ENCODE assay signal across 8 mouse cellular contexts in the genomic region with DNA sequence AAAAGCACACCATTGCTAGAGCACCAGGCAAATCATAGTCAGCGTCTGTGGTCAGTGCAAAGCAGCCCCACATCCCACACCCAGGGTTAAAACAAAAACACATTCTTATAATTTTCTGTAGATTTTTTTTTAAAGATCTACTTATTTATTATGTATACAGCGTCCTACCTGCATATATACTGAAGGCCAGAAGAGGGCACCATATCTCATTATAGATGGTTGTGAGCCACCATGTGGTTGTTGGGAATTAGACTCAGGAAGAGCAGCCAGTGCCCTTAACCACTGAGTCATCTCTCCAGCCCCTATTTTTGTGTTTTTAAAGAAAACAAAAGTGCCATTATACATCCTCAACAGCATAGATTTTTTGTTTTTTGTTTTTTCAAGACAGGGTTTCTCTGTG. TPM values are rescaled to one million over a fixed set of nuclear protein-coding genes. Genes with fewer than 3 reads are reported as not detected.
DNase-seq lines count a peak whose midpoint lies in the region; ATAC-seq lines count a peak whose summit lies in the region.

No protein-coding gene starts in this region.

- no peak overlapping the region for H3K27ac ChIP-seq in midbrain, embryonic 11.5 days (ENCODE audit: low read depth, low read length)
- no peak overlapping the region for H3K27ac ChIP-seq in midbrain, embryonic 15.5 days

- intact Hi-C loops in left cerebral cortex, postnatal 10 days (cut with DNase I) = loop anchor here (5.0 kb wide), 1 partner anchor 34 kb away; no protein-coding TSS in a partner anchor

- no peaks in the 10 kb centered on the region for H3K36me3 ChIP-seq in midbrain, embryonic 11.5 days (ENCODE audit: control insufficient read depth, insufficient read depth, low read length)
- no peaks in the 10 kb centered on the region for H3K36me3 ChIP-seq in midbrain, embryonic 15.5 days (replicated peaks)

- no peak overlapping the region for H3K9ac ChIP-seq in midbrain, embryonic 11.5 days (ENCODE audit: low read length)
- no peak overlapping the region for H3K9ac ChIP-seq in midbrain, embryonic 15.5 days

- no peak for ATAC-seq in midbrain, embryonic 11.5 days (ENCODE audit: low FRiP score)
- no peak for ATAC-seq in midbrain, embryonic 15.5 days (replicated peaks)

- no peaks in the 10 kb centered on the region for H3K9me3 ChIP-seq in midbrain, embryonic 11.5 days (ENCODE audit: control insufficient read depth, low read length)
- H3K9me3 ChIP-seq in midbrain, embryonic 15.5 days = no peaks in the 10 kb centered on the region

- no peak overlapping the region for H3K4me3 ChIP-seq in midbrain, embryonic 11.5 days (ENCODE audit: low read depth, low read length)
- no peak overlapping the region for H3K4me3 ChIP-seq in midbrain, embryonic 15.5 days

- peaks cover 7% of the 10 kb centered on the region for H3K4me1 ChIP-seq in midbrain, embryonic 11.5 days (ENCODE audit: control insufficient read depth, insufficient read depth, low read length)
- peaks cover 18% of the 10 kb centered on the region for H3K4me1 ChIP-seq in midbrain, embryonic 15.5 days

- peak; percentile 48 to 52 for DNase-seq in heart, adult 18-20 months
- no peak for DNase-seq in heart, adult 11 months
- peak; percentile 88 for DNase-seq in midbrain, embryonic 11.5 days (ENCODE audit: low spot score, missing footprints)
- DNase-seq in adipocyte (ENCODE audit: low spot score) = peak; percentile 55
- DNase-seq in mesoderm, embryonic 11.5 days (ENCODE audit: low read depth, low spot score) = peak; percentile 56
- no peak for DNase-seq in left cerebral cortex, postnatal 10 days (ENCODE audit: extremely low spot score in 1 of 2, low spot score in 2 of 2)
- DNase-seq in adrenal gland, postnatal 4 days (ENCODE audit: low spot score in 2 of 2) = no peak

- no peak overlapping the region for H3K4me2 ChIP-seq in midbrain, embryonic 11.5 days
- no peak overlapping the region for H3K4me2 ChIP-seq in midbrain, embryonic 15.5 days

- WGBS in midbrain, embryonic 11.5 days = 28% methylated on average over 2 of the region's 2 CpGs
- WGBS in midbrain, embryonic 15.5 days = 30% methylated on average over 2 of the region's 2 CpGs

- H3K27me3 ChIP-seq in midbrain, embryonic 11.5 days (ENCODE audit: control insufficient read depth, insufficient read depth, low read length) = no peaks in the 10 kb centered on the region
- H3K27me3 ChIP-seq in midbrain, embryonic 15.5 days (replicated peaks) = no peaks in the 10 kb centered on the region

RNA-seq across cellular contexts. Expression of a gene that starts 4.4 kb away (rescaled TPM):
- total RNA-seq in heart, adult 18-20 months (2021) = 10 to 100 TPM; 21.8 to 23.5 TPM
- polyA plus RNA-seq in midbrain, embryonic 11.5 days (2014; fragmentation: Nextera tagmentation; extraction: Ambion mirVana) = 5.1 and 6.0 TPM in 2 replicates
- polyA plus RNA-seq in midbrain, embryonic 15.5 days (2015; fragmentation: Nextera tagmentation; extraction: Ambion mirVana) = 16.5 and 17.7 TPM in 2 replicates
- 100 to 1,000 TPM; 110 to 116 TPM for total RNA-seq in left cerebral cortex, postnatal 10 days (2021)
- total RNA-seq in adrenal gland, postnatal 4 days (2021) = 10 to 100 TPM; 55.4 to 56.2 TPM

RNA-seq across cellular contexts. Expression of a gene that starts 4.8 kb away (rescaled TPM):
- total RNA-seq in heart, adult 18-20 months (2021) = 10 to 100 TPM; 17.4 to 18.6 TPM
- 12.1 and 13.3 TPM in 2 replicates for polyA plus RNA-seq in midbrain, embryonic 11.5 days (2014; fragmentation: Nextera tagmentation; extraction: Ambion mirVana)
- polyA plus RNA-seq in midbrain, embryonic 15.5 days (2015; fragmentation: Nextera tagmentation; extraction: Ambion mirVana) = 12.3 and 13.7 TPM in 2 replicates
- total RNA-seq in left cerebral cortex, postnatal 10 days (2021) = 10 to 100 TPM; 60.4 to 71.5 TPM
- total RNA-seq in adrenal gland, postnatal 4 days (2021) = 10 to 100 TPM; 66.6 to 68.6 TPM

RNA-seq across cellular contexts. Expression of a gene that starts 35.3 kb away (rescaled TPM):
- total RNA-seq in heart, adult 18-20 months (2021) = 1 to 10 TPM; 2.8 to 3.9 TPM
- polyA plus RNA-seq in midbrain, embryonic 11.5 days (2014; fragmentation: Nextera tagmentation; extraction: Ambion mirVana) = 28.0 and 30.6 TPM in 2 replicates
- polyA plus RNA-seq in midbrain, embryonic 15.5 days (2015; fragmentation: Nextera tagmentation; extraction: Ambion mirVana) = 20.5 and 21.0 TPM in 2 replicates
- total RNA-seq in left cerebral cortex, postnatal 10 days (2021) = 10 to 100 TPM; 16.8 to 20.8 TPM
- total RNA-seq in adrenal gland, postnatal 4 days (2021) = 10 to 100 TPM; 17.5 to 18.5 TPM

RNA-seq across cellular contexts. Expression of a gene that starts 42.5 kb away (rescaled TPM):
- total RNA-seq in heart, adult 18-20 months (2021) = 10 to 100 TPM; 89.0 to 98.3 TPM
- 11.6 and 13.7 TPM in 2 replicates for polyA plus RNA-seq in midbrain, embryonic 11.5 days (2014; fragmentation: Nextera tagmentation; extraction: Ambion mirVana)
- 19.5 and 20.4 TPM in 2 replicates for polyA plus RNA-seq in midbrain, embryonic 15.5 days (2015; fragmentation: Nextera tagmentation; extraction: Ambion mirVana)
- 10 to 100 TPM; 18.6 to 23.3 TPM for total RNA-seq in left cerebral cortex, postnatal 10 days (2021)
- total RNA-seq in adrenal gland, postnatal 4 days (2021) = 10 to 100 TPM; 27.3 to 33.4 TPM

RNA-seq across cellular contexts. Expression of a gene that starts 49.5 kb away (rescaled TPM):
- 1 to 10 TPM; 4.8 to 6.4 TPM for total RNA-seq in heart, adult 18-20 months (2021)
- 65.0 and 69.8 TPM in 2 replicates for polyA plus RNA-seq in midbrain, embryonic 11.5 days (2014; fragmentation: Nextera tagmentation; extraction: Ambion mirVana)
- polyA plus RNA-seq in midbrain, embryonic 15.5 days (2015; fragmentation: Nextera tagmentation; extraction: Ambion mirVana) = 65.3 and 69.9 TPM in 2 replicates
- total RNA-seq in left cerebral cortex, postnatal 10 days (2021) = 10 to 100 TPM; 37.0 to 40.3 TPM
- total RNA-seq in adrenal gland, postnatal 4 days (2021) = 10 to 100 TPM; 25.1 to 26.2 TPM

Comparison
In these comparisons a context has a peak if more than half of its experiments do, and no peak if none do; other contexts are left out.
1. DNase-seq: peak in heart, adult 18-20 months (2 of 2), midbrain, embryonic 11.5 days (single experiment), adipocyte (single experiment) and mesoderm, embryonic 11.5 days (single experiment); none in heart, adult 11 months (single experiment), left cerebral cortex, postnatal 10 days (0 of 2) and adrenal gland, postnatal 4 days (0 of 2).